In the genomic region with DNA sequence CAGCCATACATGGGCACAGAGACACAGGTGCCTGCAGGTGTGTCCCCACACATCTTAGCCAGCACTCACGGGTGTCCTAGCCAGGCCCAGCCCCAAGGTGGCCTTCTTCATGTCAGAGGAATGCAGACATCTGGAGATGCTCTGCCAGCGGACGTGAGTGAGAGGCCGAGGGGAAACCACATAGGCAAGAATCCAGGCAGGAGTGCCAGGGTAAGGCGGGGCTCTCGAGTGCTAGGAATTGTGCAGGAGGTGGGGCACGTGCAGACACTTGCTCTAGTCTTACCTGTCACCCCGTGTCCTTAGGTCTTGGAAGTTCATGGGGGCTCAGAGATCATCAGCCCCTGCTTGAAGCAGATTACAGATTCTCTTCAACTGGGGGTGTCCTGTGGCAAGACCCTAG, we compare ENCODE assay signal across 27 mouse cellular contexts. TPM values are rescaled to one million over a fixed set of nuclear protein-coding genes. Genes with fewer than 3 reads are reported as not detected.
DNase-seq lines count a peak whose midpoint lies in the region; ATAC-seq and TF ChIP-seq lines count a peak whose summit lies in the region.
"Had no signal": no experiment of that assay in that cellular context is flagged by ENCODE, and none has a peak within 500 bp of the region (broad histone marks: within the 10 kb centered on the region; RNA-seq: fewer than 3 reads in every experiment).

No protein-coding gene starts in this region.

- H3K9ac ChIP-seq in lung, postnatal 0 days (replicated peaks; ENCODE audit: low read depth): no peak overlapping the region
- no peak overlapping the region for H3K9ac ChIP-seq in forebrain, postnatal 0 days
- H3K9ac ChIP-seq: embryonic facial prominence, embryonic 12.5 days; forebrain, embryonic 12.5 days; heart, embryonic 15.5 days; hindbrain, embryonic 14.5 days had no signal

- no peaks in the 10 kb centered on the region for H3K27me3 ChIP-seq in lung, postnatal 0 days (replicated peaks; ENCODE audit: insufficient read depth, low read length)
- H3K27me3 ChIP-seq in forebrain, postnatal 0 days (ENCODE audit: insufficient read depth, low read length): no peaks in the 10 kb centered on the region
- H3K27me3 ChIP-seq: embryonic facial prominence, embryonic 12.5 days had no signal

- no peak for TF ChIP-seq EP300 in lung, postnatal 0 days (IDR thresholded peaks at IDR 0.05)

- no peaks in the 10 kb centered on the region for H3K4me1 ChIP-seq in lung, postnatal 0 days (ENCODE audit: insufficient read depth, low read depth, low read length)
- H3K4me1 ChIP-seq in forebrain, postnatal 0 days (ENCODE audit: insufficient read depth): 0 out of 2 replicates have a peak, but pooled peaks cover 5% of the 10 kb centered on the region

- no peak overlapping the region for H3K27ac ChIP-seq in lung, postnatal 0 days (ENCODE audit: low read length)
- no peak overlapping the region for H3K27ac ChIP-seq in forebrain, postnatal 0 days (ENCODE audit: low read depth, low read length)
- H3K27ac ChIP-seq: embryonic facial prominence, embryonic 12.5 days; forebrain, embryonic 12.5 days; gastrocnemius, adult 2 months; heart, embryonic 15.5 days; hindbrain, embryonic 10.5 days; hindbrain, embryonic 14.5 days had no signal

- no peak overlapping the region for H3K4me3 ChIP-seq in lung, postnatal 0 days (ENCODE audit: low read depth, low read length)
- H3K4me3 ChIP-seq in forebrain, postnatal 0 days (ENCODE audit: low read depth, low read length): no peak overlapping the region
- H3K4me3 ChIP-seq: embryonic facial prominence, embryonic 12.5 days; forebrain, embryonic 12.5 days; gastrocnemius, adult 2 months; heart, embryonic 15.5 days; hindbrain, embryonic 10.5 days had no signal

- H3K9me3 ChIP-seq in lung, postnatal 0 days (ENCODE audit: low read length): no peaks in the 10 kb centered on the region
- no peaks in the 10 kb centered on the region for H3K9me3 ChIP-seq in forebrain, postnatal 0 days (ENCODE audit: low read length)
- H3K9me3 ChIP-seq: embryonic facial prominence, embryonic 12.5 days; forebrain, embryonic 12.5 days; heart, embryonic 15.5 days; hindbrain, embryonic 10.5 days had no signal

- peak; percentile 23 for ATAC-seq in lung, postnatal 0 days
- no peak for ATAC-seq in granulocyte monocyte progenitor cell, adult 5-6 weeks (replicated peaks; ENCODE audit: poor library complexity, severe bottlenecking)
- no peak for ATAC-seq in forebrain, postnatal 0 days
- ATAC-seq: CD4-positive, CD25-positive, alpha-beta regulatory T cell, adult 4 months; forebrain, embryonic 16.5 days had no signal

- H3K4me2 ChIP-seq in lung, postnatal 0 days (replicated peaks; ENCODE audit: low read depth, low read length): no peak overlapping the region
- H3K4me2 ChIP-seq in forebrain, postnatal 0 days (ENCODE audit: low read depth): no peak overlapping the region
- H3K4me2 ChIP-seq: embryonic facial prominence, embryonic 12.5 days; forebrain, embryonic 12.5 days; heart, embryonic 11.5 days; heart, embryonic 15.5 days; hindbrain, embryonic 14.5 days had no signal

- no peak for TF ChIP-seq CTCF in lung, postnatal 0 days (IDR thresholded peaks at IDR 0.05)
- TF ChIP-seq CTCF in forebrain, postnatal 0 days (IDR thresholded peaks at IDR 0.05; ENCODE audit: low read depth): no peak

- no peaks in the 10 kb centered on the region for H3K36me3 ChIP-seq in lung, postnatal 0 days (ENCODE audit: insufficient read depth, low read length)
- no peaks in the 10 kb centered on the region for H3K36me3 ChIP-seq in forebrain, postnatal 0 days (ENCODE audit: insufficient read depth)
- H3K36me3 ChIP-seq: embryonic facial prominence, embryonic 12.5 days; forebrain, embryonic 12.5 days; G1E; heart, embryonic 15.5 days; hindbrain, embryonic 10.5 days had no signal

- DNase-seq in 3134 (ENCODE audit: extremely low read depth, insufficient read length, low spot score): peak; percentile 58
- peak; percentile 67 to 78 for DNase-seq in lung, adult 18-20 months
- DNase-seq in lung, postnatal 0 days (ENCODE audit: low spot score): peak; percentile 53
- DNase-seq in lung, postnatal 36 days: peak; percentile 70
- no peak for DNase-seq in adrenal gland, postnatal 4 days (ENCODE audit: low spot score in 2 of 2)
- no peak for DNase-seq in forebrain, postnatal 0 days
- DNase-seq: adrenal gland, adult 8-10 months; adrenal gland, postnatal 36 days; B cell, adult 2 months; cerebellum, adult 11 months; cerebellum, adult 8-10 months; cerebellum, postnatal 14 days; gastrocnemius, adult 2 months; gastrocnemius, postnatal 36 days; heart, adult 18-20 months had no signal

- 48% methylated on average over 8 of the region's 8 CpGs for WGBS in lung, postnatal 0 days
- 81% methylated on average over 8 of the region's 8 CpGs for WGBS in forebrain, postnatal 0 days

RNA-seq across cellular contexts. Expression of a gene that starts 15.1 kb away (rescaled TPM):
- polyA plus RNA-seq in lung, postnatal 0 days (2015; fragmentation: Nextera tagmentation; extraction: Ambion mirVana): 0.12 and 0.18 TPM in 2 replicates
- not detected for total RNA-seq in adrenal gland, postnatal 4 days (2021)
- total RNA-seq in granulocyte monocyte progenitor cell, adult 5-6 weeks (2014; fragmentation: Nextera tagmentation): not detected in 2 replicates
- not detected in 2 replicates for total RNA-seq in granulocyte monocyte progenitor cell, adult 5-6 weeks (2017)
- total RNA-seq in forebrain, postnatal 0 days (2014; rRNA removed): not detected in 2 replicates
- polyA plus RNA-seq in forebrain, postnatal 0 days (2015; fragmentation: Nextera tagmentation; extraction: Ambion mirVana): 0.13 TPM in 1 of 2 replicates, not detected in the other
- total RNA-seq: adrenal gland, adult 8-10 months; adrenal gland, postnatal 36 days; G1E; gastrocnemius, adult 2 months; gastrocnemius, postnatal 36 days; heart, adult 18-20 months; heart, postnatal 14 days had no signal
- polyA plus RNA-seq: brain, embryonic 14.5 days; CD4-positive, CD25-positive, alpha-beta regulatory T cell, adult 4 months; forebrain, embryonic 12.5 days; G1E; hindbrain, embryonic 14.5 days had no signal

Comparison
In these comparisons a context has a peak if more than half of its experiments do, and no peak if none do; other contexts are left out.
1. DNase-seq: peak in 3134 (single experiment), lung, adult 18-20 months (2 of 2), lung, postnatal 0 days (single experiment) and lung, postnatal 36 days (single experiment); none in adrenal gland, postnatal 4 days (0 of 2) and forebrain, postnatal 0 days (single experiment).